Mouse (Mus musculus): ENCODE results near the gene Alad. TPM values are rescaled to one million over a fixed set of nuclear protein-coding genes. Genes with fewer than 3 reads are reported as not detected.

Gene Alad
- 62.7 TPM for polyA plus RNA-seq (2017; shearing (Covaris generic))

GRCm38 (mm10) chr4:62519849-62520233 is at the start of gene Alad:
Gene Alad (minus strand): TSS chr4:62519918.

GRCm38 (mm10) chr4:62559797-62560329 is 40.1 kb upstream of the Alad start, which contains the start of gene Rgs3:
Gene Rgs3 (plus strand): TSS chr4:62559847.

DNA sequence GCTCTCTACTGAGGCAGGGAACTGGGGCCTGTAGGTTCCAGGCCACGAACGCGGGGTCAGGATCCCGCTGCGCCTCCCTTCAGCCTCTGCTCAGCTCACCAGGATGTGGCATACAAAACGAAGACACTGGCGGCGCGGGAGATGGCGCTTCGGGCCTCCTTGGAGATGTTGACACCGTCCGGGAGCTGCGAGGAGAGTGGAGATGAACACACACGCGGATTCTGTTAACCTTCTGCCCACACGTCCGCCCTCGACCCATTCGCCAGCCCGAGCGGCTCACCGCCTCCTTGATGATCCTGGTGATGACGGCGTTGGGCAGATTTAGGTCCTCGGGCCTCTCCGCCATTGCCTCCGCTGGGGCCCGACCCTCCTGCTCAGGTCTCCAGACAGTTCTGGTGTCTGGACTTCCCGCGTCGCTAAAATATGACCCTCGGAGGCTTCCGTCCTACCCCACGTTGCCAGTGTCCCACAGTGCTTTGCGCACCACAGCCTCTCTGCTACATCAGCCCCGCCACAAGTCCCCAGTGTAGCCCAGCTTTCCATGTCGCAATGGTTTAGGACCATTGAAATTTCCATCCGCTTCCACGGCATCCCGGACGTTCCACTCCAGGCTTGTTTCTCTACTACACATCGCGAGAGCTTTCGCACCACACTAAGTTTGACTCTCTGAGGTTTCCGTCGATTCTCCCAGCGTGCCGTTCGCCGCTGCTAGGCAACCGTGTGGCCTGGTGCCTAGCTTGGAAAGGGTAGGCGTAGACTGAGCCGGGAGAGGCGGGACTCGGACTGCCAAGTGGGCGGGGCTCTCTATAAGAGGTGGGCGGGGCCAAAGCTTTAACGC is 5.2 kb upstream of the Alad start, which contains the start of the genes Pole3 and 4933430I17Rik:
Gene Pole3 (minus strand): TSS at position 418 of the 838 bp plus-strand sequence.
Gene 4933430I17Rik (plus strand): TSS at position 719 of the 838 bp plus-strand sequence.

GRCm38 (mm10) chr4:62503374-62503970 is 16.2 kb downstream of the Alad start, which contains the start of gene Hdhd3:
Gene Hdhd3 (minus strand): TSS chr4:62503467.

DNA sequence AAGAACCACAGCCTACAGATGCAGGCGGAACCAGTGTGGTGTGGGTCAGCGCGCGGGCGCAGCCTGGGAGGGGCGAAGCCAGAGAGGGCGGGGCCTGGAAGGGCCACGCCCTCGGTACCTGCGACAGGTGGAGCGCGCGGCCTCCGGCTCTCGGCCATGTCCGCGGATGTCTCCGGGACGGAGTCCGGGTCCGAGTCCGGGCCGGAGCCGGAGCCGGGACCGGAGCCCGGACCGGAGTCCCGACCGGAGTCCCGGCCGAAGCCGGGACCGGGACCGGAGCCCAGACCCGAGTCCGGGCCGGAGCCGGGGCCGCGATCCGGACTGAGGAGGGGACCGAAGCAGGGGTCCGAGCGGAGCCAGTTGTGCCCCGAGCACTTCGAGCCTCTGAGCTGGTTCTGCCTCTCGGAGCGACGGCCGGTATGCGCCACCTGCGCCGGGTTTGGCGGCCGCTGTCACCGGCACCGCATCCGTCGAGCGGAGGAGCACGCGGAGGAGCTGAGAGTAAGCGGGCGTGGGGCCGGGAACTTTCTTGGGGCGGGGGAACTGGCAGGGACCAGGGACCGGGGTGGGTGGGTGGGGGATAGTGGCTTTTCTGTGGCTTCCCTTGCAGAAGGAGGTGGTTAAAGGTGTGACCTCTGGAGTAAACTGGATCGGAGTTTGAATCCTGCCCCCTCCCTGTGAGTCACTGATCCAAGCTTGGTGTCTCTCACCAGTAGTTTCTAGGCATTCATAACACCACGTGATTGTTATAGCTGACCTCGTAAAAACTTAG is 39.6 kb downstream of the Alad start, which contains the start of gene Bspry:
Gene Bspry (plus strand): TSS at position 117 of the 772 bp plus-strand sequence.

DNA sequence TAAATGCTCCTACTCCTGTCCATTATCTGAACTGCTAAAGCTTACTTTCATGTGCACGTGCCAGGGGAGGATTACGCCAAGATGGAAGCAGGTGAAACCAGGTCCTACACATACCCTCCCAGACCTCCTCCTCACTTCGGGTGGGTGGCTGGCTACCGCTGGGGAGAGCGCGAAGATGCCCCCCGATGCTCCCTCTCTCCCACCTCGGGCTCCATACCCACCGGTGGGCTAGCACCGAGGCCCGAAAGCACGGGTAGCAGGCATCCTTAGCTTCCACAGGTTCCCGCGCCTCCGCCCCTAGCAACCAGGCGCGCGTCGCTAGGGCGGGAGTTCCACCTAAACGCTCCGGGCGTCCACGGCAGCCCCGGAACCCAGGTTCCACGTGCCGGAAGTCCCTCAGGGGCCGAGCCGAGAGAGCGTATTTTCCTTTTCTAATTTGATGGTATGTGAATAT is 49.1 kb downstream of the Alad start, which contains the start of gene Wdr31:
Gene Wdr31 (minus strand): TSS at position 299 of the 454 bp plus-strand sequence.

Other genes starting within 250 kb of the Alad start
- 63.5 TPM for gene Fkbp15, start 159.4 kb downstream of the Alad start, polyA plus RNA-seq (2017; shearing (Covaris generic))
- 9.3 TPM for gene Slc31a1, start 159.2 kb downstream of the Alad start, polyA plus RNA-seq (2017; shearing (Covaris generic))
- gene Cdc26, start 111.3 kb downstream of the Alad start, polyA plus RNA-seq (2017; shearing (Covaris generic)): 108 TPM
- 27.6 TPM for gene Prpf4, start 111.1 kb downstream of the Alad start, polyA plus RNA-seq (2017; shearing (Covaris generic))
- gene Rnf183, start 84.7 kb downstream of the Alad start, polyA plus RNA-seq (2017; shearing (Covaris generic)): not detected
- 0.46 TPM for gene Wdr31, start 49.0 kb downstream of the Alad start, polyA plus RNA-seq (2017; shearing (Covaris generic))
- 3.5 TPM for gene Bspry, start 39.9 kb downstream of the Alad start, polyA plus RNA-seq (2017; shearing (Covaris generic))
- gene Hdhd3, start 16.5 kb downstream of the Alad start, polyA plus RNA-seq (2017; shearing (Covaris generic)): 1.1 TPM
- 27.1 TPM for gene Pole3, start 5.2 kb upstream of the Alad start, polyA plus RNA-seq (2017; shearing (Covaris generic))
- gene 4933430I17Rik, start 5.5 kb upstream of the Alad start, polyA plus RNA-seq (2017; shearing (Covaris generic)): 0.26 TPM
- gene Rgs3, start 39.9 kb upstream of the Alad start, polyA plus RNA-seq (2017; shearing (Covaris generic)): 139 TPM